Mouse (Mus musculus) midbrain, embryonic 16.5 days (tissue): Measurements from ENCODE around the gene Myl10. TPM values are rescaled to one million over a fixed set of nuclear protein-coding genes. Genes with fewer than 3 reads are reported as not detected.

Source experiments
- polyA plus RNA-seq: library from polyadenylated mRNA; unstranded; fragments of >200 nt; fragmentation: Nextera tagmentation; extraction: Ambion mirVana; gene quantifications from 2 replicates; pipeline ENCODE4 v1.2.1, GENCODE M21; 2015

The Myl10 gene
- polyA plus RNA-seq, 1 experiment from 2014 or later, result not detected

Other genes with a start within 250 kb of the Myl10 start
- gene Cux1, start 125.7 kb upstream of the Myl10 start, polyA plus RNA-seq, result 109 and 117 TPM in 2 replicates
- 22.1 and 24.4 TPM in 2 replicates for gene Col26a1, start 190.1 kb downstream of the Myl10 start, polyA plus RNA-seq
- gene Ift22, start 215.0 kb downstream of the Myl10 start, polyA plus RNA-seq, result 133 and 134 TPM in 2 replicates